Mouse (Mus musculus) midbrain, postnatal 0 days (tissue): ENCODE measurements at regions not wholly inside any gene's neighbourhood (a gene's known extent, or its start where the extent isn't known, plus 50 kb on each side); places are given as distances from the start of the nearest gene placed in this dataset.

Source experiments
- ATAC-seq: fragments of 200-750 bp; cut with Nextera tagmentation; 2 replicates; pipeline ENCODE4 v1.8.0; 2017; ENCODE audit warnings: moderate number of reproducible peaks, mild to moderate bottlenecking, moderate TSS enrichment, moderate library complexity; ENCODE audit not compliant: low FRiP score
- DNase-seq: peaks from one replicate; pipeline ENCODE4 v3.0.0-alpha.2; 2015; ENCODE audit warnings: low spot score
- H3K27ac ChIP-seq: fragments of 300-500 bp; sonication (generic); 2 replicates; pipeline ENCODE4 v1.5.1; 2014; ENCODE audit warnings: low read depth, mild to moderate bottlenecking, low read length, mixed read lengths
- H3K27me3 ChIP-seq: fragments of 300-500 bp; sonication (generic); 2 replicates; pipeline ENCODE4 v1.6.1; 2014; ENCODE audit warnings: low read length, control low read depth, mixed read lengths; ENCODE audit not compliant: insufficient read depth
- H3K36me3 ChIP-seq: fragments of 300-500 bp; sonication (generic); 2 replicates; pipeline ENCODE4 v1.6.1; 2014; ENCODE audit warnings: low read length, control low read depth, mixed read lengths; ENCODE audit not compliant: insufficient read depth
- H3K4me1 ChIP-seq: fragments of 300-500 bp; sonication (generic); 2 replicates; pipeline ENCODE4 v1.6.1; 2014; ENCODE audit warnings: mild to moderate bottlenecking, control low read depth, antibody characterized with exemption, low read length, mixed read lengths; ENCODE audit not compliant: insufficient read depth
- H3K4me2 ChIP-seq: fragments of 300-500 bp; sonication (generic); 2 replicates; pipeline ENCODE4 v1.6.1; 2014; ENCODE audit warnings: low read depth, mild to moderate bottlenecking, low read length, mixed read lengths; ENCODE audit not compliant: poor library complexity, severe bottlenecking
- H3K4me3 ChIP-seq: fragments of 300-500 bp; sonication (generic); 2 replicates; pipeline ENCODE4 v1.5.1; 2014; ENCODE audit warnings: low read depth, mild to moderate bottlenecking, low read length, moderate library complexity
- H3K9ac ChIP-seq: fragments of 300-500 bp; sonication (generic); replicated peaks from 2 replicates; pipeline ENCODE4 v1.6.1; 2014; ENCODE audit warnings: mild to moderate bottlenecking, low read length, moderate library complexity, mixed read lengths; ENCODE audit not compliant: poor library complexity, severe bottlenecking
- H3K9me3 ChIP-seq: fragments of 300-500 bp; sonication (generic); 2 replicates; pipeline ENCODE4 v1.6.1; 2016; ENCODE audit warnings: low read length, control low read depth
- CTCF ChIP-seq: IDR thresholded peaks from 2 replicates; pipeline ENCODE4 v1.5.1; 2016; ENCODE audit warnings: antibody characterized with exemption, mild to moderate bottlenecking
- WGBS: fragments of 180-500 bp; shearing (Covaris S2); extraction: QIAGEN DNeasy Blood & Tissue Kit; methylation state at CpG from one replicate; pipeline ENCODE4 v1.1.7; 2014; 5-methylcytosine and 5-hydroxymethylcytosine counted together

DNA sequence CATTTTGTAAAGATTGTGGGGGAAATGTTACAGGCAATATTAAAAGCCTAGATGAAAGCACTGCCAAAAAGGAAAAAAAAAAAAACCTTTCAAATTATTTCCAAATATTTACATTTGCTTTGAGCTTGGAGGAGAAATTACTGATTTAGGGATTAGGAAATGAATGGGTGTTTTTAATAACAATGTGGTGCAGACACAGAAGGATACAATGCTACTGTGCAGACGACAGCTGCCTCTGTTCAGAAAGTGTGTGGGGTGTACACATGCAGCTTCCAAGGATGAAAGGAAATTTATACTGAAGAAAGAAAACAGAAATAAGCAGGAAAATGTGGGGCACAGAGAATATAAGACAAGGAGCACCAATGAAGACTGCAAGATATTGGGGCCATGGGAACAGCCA, 3070.3 kb upstream of the Gm6569 start:
- H3K9ac ChIP-seq: no peak overlapping the region
- no peak for DNase-seq
- no peak for ATAC-seq

DNA sequence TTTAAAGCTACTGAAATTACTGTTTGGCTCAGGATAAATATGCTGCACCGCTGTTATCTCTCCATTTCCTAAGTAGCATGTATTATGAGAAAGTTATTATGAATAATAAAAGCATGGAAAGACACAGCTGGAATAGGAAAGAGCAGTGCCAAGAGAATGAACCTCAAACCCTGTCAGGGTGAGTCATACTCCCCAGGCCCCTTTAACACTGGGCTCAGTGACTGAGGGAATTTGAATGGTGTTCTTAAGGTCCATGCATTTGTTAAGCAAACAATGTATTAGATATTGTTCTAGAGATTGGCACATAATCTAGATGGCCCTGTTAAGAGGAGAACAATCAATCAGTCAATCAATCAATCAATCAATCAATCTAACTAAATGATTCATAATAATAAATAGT, 3069.8 kb upstream of the Gm6569 start:
- Histone ChIP-seq H3K4me2 (no peak overlapping the region), H3K4me1 (no peaks in the 10 kb centered on the region)
- WGBS: 43% methylated on average over 1 of the region's 1 CpGs

More for the DNA sequence above, 3070.3 kb upstream of the Gm6569 start:
- Histone ChIP-seq H3K36me3 (no peaks in the 10 kb centered on the region), H3K4me2 (no peak overlapping the region), H3K27me3 (no peaks in the 10 kb centered on the region), H3K27ac (no peak overlapping the region), H3K9me3 (0 out of 2 replicates have a peak, but pooled peaks cover 3% of the 10 kb centered on the region), H3K4me3 (no peak overlapping the region), H3K4me1 (no peaks in the 10 kb centered on the region)
- 18% methylated on average over 1 of the region's 1 CpGs for WGBS
- no peak for TF ChIP-seq CTCF

DNA sequence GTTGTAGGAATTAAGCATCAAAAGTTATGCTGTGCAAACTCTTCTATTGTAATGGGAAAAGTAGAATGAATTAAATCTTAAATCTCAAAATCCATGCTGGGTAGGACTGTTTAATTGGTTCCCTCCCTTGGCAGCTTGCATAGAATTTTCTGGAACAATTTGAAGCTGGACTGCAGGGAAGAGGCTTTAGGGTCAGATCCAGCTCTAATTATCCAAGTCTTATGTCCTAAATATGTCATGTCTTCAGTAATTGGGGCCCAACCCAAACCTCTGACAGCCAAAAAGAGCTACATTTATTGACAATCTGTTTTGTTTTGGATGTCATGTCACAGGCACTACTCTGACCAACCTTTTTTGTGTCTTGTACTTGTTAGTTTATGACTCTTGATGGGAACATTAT, 3068.9 kb upstream of the Gm6569 start:
- H3K9me3 ChIP-seq: 0 out of 2 replicates have a peak, but pooled peaks cover 3% of the 10 kb centered on the region
- H3K4me3 ChIP-seq: no peak overlapping the region
- DNase-seq: no peak
- H3K4me1 ChIP-seq: no peaks in the 10 kb centered on the region
- ATAC-seq: no peak
- no peaks in the 10 kb centered on the region for H3K27me3 ChIP-seq
- H3K36me3 ChIP-seq: no peaks in the 10 kb centered on the region
- no peak overlapping the region for H3K27ac ChIP-seq
- H3K9ac ChIP-seq: no peak overlapping the region
- TF ChIP-seq CTCF: no peak
- H3K4me2 ChIP-seq: no peak overlapping the region

More for the DNA sequence above, 3069.8 kb upstream of the Gm6569 start:
- H3K4me3 ChIP-seq: no peak overlapping the region
- no peak for ATAC-seq
- TF ChIP-seq CTCF: no peak
- H3K9me3 ChIP-seq: 0 out of 2 replicates have a peak, but pooled peaks cover 3% of the 10 kb centered on the region
- no peaks in the 10 kb centered on the region for H3K27me3 ChIP-seq
- no peak for DNase-seq
- no peak overlapping the region for H3K27ac ChIP-seq
- no peak overlapping the region for H3K9ac ChIP-seq
- H3K36me3 ChIP-seq: no peaks in the 10 kb centered on the region
